Mouse (Mus musculus) midbrain, embryonic 10.5 days (tissue): ENCODE measurements around the gene Frmd8. TPM values are rescaled to one million over a fixed set of nuclear protein-coding genes. Genes with fewer than 3 reads are reported as not detected.

Experiments used
- DNase-seq: peaks from one replicate; pipeline ENCODE4 v3.0.0-alpha.2; 2017; ENCODE audit warnings: low spot score
- H3K27ac ChIP-seq: fragments of 300-500 bp; sonication (generic); replicated peaks from 2 replicates; pipeline ENCODE4 v1.5.1; 2016; ENCODE audit warnings: mild to moderate bottlenecking
- H3K27me3 ChIP-seq: fragments of 300-500 bp; sonication (generic); 2 replicates; pipeline ENCODE4 v1.6.1; 2016; ENCODE audit warnings: low read depth, mild to moderate bottlenecking; ENCODE audit not compliant: poor library complexity, severe bottlenecking
- H3K36me3 ChIP-seq: fragments of 300-500 bp; sonication (generic); 2 replicates; pipeline ENCODE4 v1.6.1; 2016; ENCODE audit warnings: mild to moderate bottlenecking, moderate library complexity
- H3K4me1 ChIP-seq: fragments of 300-500 bp; sonication (generic); 2 replicates; pipeline ENCODE4 v1.6.1; 2016
- H3K4me3 ChIP-seq: fragments of 300-500 bp; sonication (generic); 2 replicates; pipeline ENCODE4 v1.5.1; 2016; ENCODE audit warnings: mild to moderate bottlenecking, moderate library complexity
- H3K9me3 ChIP-seq: fragments of 300-500 bp; sonication (generic); replicated peaks from 2 replicates; pipeline ENCODE4 v1.6.1; 2016; ENCODE audit warnings: mild to moderate bottlenecking
- WGBS: fragments of 180-500 bp; shearing (Covaris S2); methylation state at CpG from one replicate; pipeline ENCODE4 v1.1.7; 2016; 5-methylcytosine and 5-hydroxymethylcytosine counted together
- polyA plus RNA-seq: library from polyadenylated mRNA; unstranded; fragments of >200 nt; fragmentation: Nextera tagmentation; extraction: Ambion mirVana; gene quantifications from 2 replicates; pipeline ENCODE4 v1.2.1, GENCODE M21; 2016

Frmd8 gene
- polyA plus RNA-seq, 1 experiment from 2014 or later, result 34.9 TPM

DNA sequence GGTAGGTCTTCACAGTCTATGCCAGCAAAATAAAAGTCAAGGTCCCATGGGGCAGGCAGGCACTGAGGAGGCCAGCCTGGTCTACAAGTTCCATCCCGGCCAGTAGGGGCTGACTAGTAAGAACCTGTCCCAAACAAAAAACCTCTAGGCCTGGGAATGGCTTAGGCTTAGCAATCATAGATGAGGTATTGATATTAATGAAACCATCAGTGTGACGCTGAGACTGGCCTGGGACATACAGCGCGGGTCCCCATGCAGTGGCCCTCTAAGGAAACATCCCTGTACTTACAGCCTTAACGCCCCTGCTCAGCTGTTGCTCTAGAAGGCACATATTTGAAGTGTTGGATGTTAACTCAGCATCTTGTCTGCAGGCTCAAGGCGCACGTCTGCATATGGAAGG lies 46.2 kb downstream of the Frmd8 start:
- Histone ChIP-seq H3K27ac (no peak overlapping the region), H3K27me3 (peaks cover 7% of the 10 kb centered on the region; the same call in 1 of the 2 replicates), H3K4me3 (no peak overlapping the region), H3K4me1 (peaks cover 12% of the 10 kb centered on the region), H3K36me3 (no peaks in the 10 kb centered on the region), H3K9me3 (no peaks in the 10 kb centered on the region)
- 92% methylated on average over 7 of the region's 7 CpGs for WGBS
- DNase-seq, result no peak

DNA sequence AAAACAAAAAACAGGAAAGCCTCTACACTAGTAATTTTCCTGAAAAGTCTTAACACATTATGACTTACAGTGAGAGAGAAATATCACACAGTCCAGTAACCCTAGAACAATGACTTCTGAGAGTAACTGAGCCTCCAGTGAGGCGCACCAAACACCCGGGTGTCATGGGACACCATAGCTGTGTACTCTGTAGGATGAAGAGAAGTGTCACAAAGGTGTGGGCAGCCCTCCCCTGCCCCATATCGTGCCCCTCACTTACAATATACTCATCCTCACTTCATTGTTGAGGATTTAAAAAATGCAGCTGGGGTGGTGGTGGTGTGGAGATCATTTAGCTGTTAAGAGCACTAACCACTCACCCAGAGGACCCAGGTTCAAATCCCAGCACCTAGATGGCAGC lies 46.9 kb downstream of the Frmd8 start:
- WGBS, result 90% methylated on average over 3 of the region's 3 CpGs
- Histone ChIP-seq H3K9me3 (no peaks in the 10 kb centered on the region), H3K36me3 (no peaks in the 10 kb centered on the region), H3K4me1 (peaks cover 20% of the 10 kb centered on the region), H3K27me3 (peaks cover 7% of the 10 kb centered on the region; the same call in 1 of the 2 replicates), H3K27ac (no peak overlapping the region), H3K4me3 (no peak overlapping the region)
- no peak for DNase-seq

DNA sequence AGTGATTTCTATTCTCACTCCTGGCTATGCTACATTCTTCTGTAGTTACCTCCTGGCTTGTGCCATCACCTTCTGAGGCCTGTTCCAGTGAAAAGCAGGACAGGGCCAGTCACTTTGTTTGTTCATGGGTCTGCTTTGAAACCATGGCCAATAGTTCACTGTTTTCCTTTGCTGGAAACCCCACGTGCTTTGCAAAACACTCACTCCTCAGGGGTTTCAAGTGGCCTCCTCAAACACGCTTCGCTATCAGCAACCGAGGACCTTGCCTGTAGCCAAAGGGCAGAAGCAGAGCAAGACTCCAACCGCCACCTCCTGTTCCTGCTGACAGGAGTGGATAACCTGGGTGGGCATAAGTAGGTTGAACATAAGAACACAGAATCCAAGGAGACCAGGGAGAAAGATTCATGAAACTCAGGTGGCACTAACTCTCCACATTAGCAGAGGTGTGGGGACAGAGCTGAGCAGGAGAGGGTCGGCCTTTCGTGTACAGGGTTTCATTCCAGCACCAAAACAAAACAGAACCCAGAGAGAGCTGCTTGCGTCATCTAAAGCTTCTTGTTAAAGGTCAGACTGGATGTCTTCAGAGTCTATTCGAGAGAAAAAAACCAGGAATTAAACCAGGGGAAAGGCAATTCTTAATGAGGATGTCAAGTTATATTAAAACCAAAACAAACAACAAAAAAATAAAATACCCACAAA lies 47.5 kb downstream of the Frmd8 start:
- no peak overlapping the region for H3K27ac ChIP-seq
- WGBS, result 76% methylated on average over 9 of the region's 9 CpGs

DNA sequence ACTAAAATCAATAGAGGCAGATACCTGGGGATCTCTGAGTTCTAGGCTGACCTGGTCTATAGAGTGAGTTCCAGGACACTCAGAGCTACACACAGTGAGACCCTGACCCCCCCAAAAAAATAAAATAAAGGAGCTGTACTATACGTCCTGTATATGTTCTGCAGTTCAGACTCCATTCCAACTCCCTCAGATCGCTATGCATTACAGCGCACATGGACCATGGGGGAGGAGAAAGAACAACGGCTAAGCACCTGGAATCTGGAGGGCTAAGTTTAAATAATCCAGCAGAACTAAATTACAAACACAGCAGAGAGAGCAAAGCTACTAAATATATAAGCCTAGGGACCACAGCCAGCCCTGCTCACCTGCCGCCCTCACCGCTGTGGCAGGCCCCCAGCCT lies 48.0 kb downstream of the Frmd8 start:
- Histone ChIP-seq H3K27ac (no peak overlapping the region), H3K36me3 (no peaks in the 10 kb centered on the region), H3K4me3 (no peak overlapping the region), H3K4me1 (peaks cover 31% of the 10 kb centered on the region), H3K27me3 (peaks cover 7% of the 10 kb centered on the region; the same call in 1 of the 2 replicates), H3K9me3 (no peaks in the 10 kb centered on the region)
- 90% methylated on average over 6 of the region's 6 CpGs for WGBS
- DNase-seq, result no peak

More for the DNA sequence above, 47.5 kb downstream of the Frmd8 start:
- Histone ChIP-seq H3K9me3 (no peaks in the 10 kb centered on the region), H3K36me3 (no peaks in the 10 kb centered on the region), H3K27me3 (peaks cover 7% of the 10 kb centered on the region; the same call in 1 of the 2 replicates), H3K4me1 (peaks cover 25% of the 10 kb centered on the region), H3K4me3 (no peak overlapping the region)
- no peak for DNase-seq

DNA sequence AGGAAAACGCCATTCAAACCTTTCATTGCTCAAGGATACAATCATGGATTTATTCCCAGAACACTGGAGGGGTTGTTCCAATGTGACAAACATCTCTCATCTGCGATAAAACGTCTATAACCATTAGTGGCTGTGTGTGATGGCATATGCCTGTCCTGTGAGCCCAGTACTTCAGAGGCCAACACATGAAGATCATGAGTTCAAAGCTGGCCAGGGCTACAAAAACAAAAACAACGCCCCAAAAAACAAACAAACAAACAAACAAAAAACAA lies 48.4 kb downstream of the Frmd8 start:
- DNase-seq, result no peak
- Histone ChIP-seq H3K27me3 (peaks cover 7% of the 10 kb centered on the region; the same call in 1 of the 2 replicates), H3K4me3 (no peak overlapping the region), H3K4me1 (peaks cover 33% of the 10 kb centered on the region), H3K9me3 (no peaks in the 10 kb centered on the region), H3K36me3 (no peaks in the 10 kb centered on the region), H3K27ac (no peak overlapping the region)
- 93% methylated on average over 4 of the region's 4 CpGs for WGBS

DNA sequence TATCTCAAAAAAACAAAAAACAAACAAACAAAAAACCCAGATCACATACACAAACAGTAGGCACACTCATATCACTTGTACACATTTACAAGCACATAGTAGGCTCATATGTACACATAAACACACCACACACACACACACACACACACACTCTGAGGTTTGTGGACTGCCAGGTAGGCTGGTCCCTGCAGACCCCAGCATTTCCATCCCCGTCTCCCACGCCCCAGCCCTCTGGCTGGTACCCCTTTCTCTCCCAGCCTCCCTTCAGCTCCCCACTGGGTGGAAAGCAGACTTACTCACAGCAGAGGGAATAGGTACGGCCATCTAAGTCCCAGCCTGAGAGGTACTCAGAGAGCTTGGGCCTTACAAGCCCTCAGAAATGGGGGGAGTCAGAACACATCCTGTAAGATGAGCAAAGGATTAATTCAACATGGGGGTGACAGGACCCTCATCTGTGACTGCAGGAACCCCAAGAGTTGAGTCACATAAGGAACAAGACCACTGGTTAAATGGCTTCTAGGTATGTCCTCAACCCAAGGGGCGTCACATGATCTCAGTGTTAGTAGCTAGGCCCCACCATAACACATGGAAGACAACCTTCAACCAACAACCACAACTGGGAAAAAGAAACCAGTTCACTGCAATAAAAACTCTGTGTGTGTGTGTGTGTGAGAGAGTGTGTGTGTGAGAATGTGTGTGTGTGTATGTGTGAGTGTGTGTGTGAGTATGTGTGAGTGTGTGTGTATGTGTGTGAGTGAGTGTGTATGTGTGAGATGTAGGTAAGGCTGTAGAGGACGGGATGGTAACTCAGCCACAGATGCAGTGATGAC lies 49.0 kb downstream of the Frmd8 start:
- Histone ChIP-seq H3K9me3 (no peaks in the 10 kb centered on the region), H3K4me1 (peaks cover 33% of the 10 kb centered on the region), H3K27ac (no peak overlapping the region), H3K36me3 (no peaks in the 10 kb centered on the region), H3K27me3 (peaks cover 7% of the 10 kb centered on the region; the same call in 1 of the 2 replicates), H3K4me3 (no peak overlapping the region)
- DNase-seq, result no peak
- WGBS, result 92% methylated on average over 5 of the region's 5 CpGs

DNA sequence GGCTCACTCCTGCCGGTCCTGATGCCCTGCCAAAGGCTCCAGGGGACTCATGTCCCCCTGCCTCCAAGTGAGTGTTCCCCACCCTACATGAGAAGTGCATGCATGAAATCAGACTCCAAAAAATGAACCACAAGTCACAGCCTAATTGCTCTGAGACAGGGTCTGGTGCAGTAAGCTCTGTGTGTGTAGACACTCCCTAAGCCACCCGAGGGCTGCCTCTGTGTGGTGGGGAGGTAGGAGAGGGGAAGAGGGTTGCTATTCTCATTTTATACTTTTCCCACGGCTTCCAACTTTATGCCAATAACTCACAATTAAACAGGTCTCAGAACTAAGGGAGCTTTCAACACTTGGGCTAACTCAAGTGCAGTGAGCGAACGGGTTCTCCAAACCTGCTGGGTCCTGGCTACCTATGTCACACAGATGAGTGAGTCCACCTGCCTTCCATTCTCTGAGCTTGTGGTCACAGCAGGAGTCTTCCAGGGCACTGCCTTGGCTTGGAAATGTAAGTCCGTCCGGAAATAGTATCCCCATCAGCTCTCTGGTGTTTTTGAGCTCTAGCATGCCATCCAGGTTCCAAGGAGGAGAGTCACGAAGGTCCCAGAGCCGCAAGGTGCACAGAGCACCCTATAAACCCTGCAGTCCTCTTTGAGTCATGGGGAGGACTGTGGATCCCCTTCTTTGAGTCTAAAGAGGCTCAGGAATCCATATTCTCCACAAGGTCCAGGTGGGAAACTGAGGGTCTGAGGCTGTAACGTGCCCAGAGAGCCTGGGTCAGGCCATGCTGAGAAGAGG lies 50.1 kb downstream of the Frmd8 start:
- Histone ChIP-seq H3K27me3 (peaks cover 7% of the 10 kb centered on the region; the same call in 1 of the 2 replicates), H3K4me1 (peaks cover 33% of the 10 kb centered on the region), H3K4me3 (no peak overlapping the region), H3K27ac (no peak overlapping the region), H3K9me3 (no peaks in the 10 kb centered on the region), H3K36me3 (no peaks in the 10 kb centered on the region)
- WGBS, result 80% methylated on average over 10 of the region's 10 CpGs
- DNase-seq, result no peak

DNA sequence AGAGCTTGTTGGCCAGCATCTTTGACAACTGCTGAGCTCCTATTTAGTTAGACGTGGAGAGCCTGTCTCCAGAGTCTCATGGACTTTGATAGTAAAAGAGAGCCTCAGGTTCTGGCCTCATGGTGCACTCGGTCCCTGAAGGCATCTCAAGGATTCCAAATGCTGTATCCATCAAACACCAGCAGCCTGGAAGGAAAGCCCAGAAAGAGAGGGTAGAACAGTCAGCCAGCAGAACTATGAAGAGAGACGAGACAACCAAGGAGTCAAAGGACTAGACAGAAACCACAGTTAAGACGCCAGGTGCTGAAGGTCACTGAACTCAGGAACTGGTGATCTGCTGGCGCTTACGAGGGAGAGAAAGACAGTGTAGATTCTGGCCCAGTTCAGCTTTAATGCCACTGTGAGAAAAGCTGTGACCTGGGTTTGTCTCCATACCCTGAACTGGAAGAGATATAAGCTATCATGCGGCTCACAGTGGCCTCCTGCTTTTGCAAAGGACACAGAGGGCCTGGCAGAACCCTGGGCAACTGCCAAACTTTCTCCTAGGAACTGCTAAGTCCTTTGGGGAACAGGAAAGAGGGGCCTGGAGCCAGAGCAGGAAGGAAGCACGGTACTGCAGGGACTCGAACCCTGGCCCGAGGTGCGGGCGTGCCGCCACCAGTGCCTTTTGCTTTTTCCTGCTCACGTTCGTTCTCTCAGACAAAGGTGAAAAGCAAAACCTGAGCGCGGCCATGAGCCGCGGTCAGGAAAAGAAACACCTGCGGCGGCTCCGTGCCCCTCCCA lies 50.8 kb downstream of the Frmd8 start:
- WGBS, result 78% methylated on average over 22 of the region's 22 CpGs
- Histone ChIP-seq H3K4me1 (peaks cover 32% of the 10 kb centered on the region), H3K27me3 (peaks cover 7% of the 10 kb centered on the region; the same call in 1 of the 2 replicates), H3K9me3 (no peaks in the 10 kb centered on the region), H3K36me3 (no peaks in the 10 kb centered on the region), H3K27ac (peak overlapping the region; percentile 59; the same call in 1 of the 2 replicates), H3K4me3 (no peak overlapping the region)
- no peak for DNase-seq

DNA sequence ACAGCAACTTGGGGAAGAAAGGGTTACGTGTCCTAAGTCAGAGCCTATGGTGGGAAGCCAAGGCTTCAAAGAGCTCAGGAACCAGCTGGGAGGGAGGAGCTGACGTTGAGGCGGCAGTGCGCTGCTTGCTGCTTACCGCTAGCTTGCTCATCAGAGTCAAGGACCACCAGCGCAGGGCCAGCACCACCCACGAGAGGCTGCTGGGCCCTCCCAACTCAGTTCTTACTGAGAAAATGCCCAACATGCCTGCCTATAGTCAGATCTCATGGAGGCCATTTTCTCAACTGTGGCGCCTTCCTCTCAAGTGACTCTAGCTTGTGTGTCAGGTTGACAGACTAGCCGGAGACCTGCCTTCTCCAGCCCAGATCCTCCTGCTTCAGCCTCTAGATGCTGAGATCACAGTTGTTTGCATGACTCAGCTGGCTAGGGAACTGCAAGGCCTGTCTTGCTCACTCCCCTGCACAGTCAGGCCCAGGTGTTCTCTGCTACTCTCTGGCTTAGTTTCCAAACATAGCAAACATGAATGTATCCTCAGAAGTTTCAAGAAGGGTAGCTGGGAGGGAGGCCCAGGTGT lies 51.7 kb downstream of the Frmd8 start:
- no peaks in the 10 kb centered on the region for H3K36me3 ChIP-seq
- H3K4me3 ChIP-seq, result no peak overlapping the region

DNA sequence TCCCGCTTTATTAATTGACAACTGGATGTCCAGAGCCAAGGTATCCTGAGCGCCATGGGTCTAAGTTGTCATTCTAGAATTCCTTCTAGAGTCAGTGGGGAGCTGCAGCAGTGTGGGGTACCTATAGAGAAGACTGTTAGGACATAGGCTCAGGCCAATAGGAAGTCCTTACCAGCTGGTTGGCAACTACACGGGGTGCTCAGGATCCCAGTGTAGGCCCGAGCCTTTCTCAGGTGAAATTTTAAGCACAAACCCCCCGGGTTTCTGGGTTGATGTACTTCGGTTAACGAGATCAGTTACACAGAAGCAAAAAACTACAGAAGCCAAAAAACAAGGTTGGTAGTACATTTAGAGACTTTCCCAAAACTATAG lies 52.3 kb downstream of the Frmd8 start:
- peaks cover 43% of the 10 kb centered on the region for H3K4me1 ChIP-seq
- H3K9me3 ChIP-seq, result no peaks in the 10 kb centered on the region
- peaks cover 7% of the 10 kb centered on the region; the same call in 1 of the 2 replicates for H3K27me3 ChIP-seq
- peak overlapping the region; percentile 52; the same call in 1 of the 2 replicates for H3K27ac ChIP-seq
- WGBS, result 78% methylated on average over 7 of the region's 7 CpGs
- H3K4me3 ChIP-seq, result no peak overlapping the region
- DNase-seq, result no peak
- no peaks in the 10 kb centered on the region for H3K36me3 ChIP-seq

More for the DNA sequence above, 51.7 kb downstream of the Frmd8 start:
- H3K4me1 ChIP-seq, result peaks cover 38% of the 10 kb centered on the region
- peak; percentile 66 for DNase-seq
- no peaks in the 10 kb centered on the region for H3K9me3 ChIP-seq
- H3K27ac ChIP-seq, result peak overlapping the region; percentile 59
- WGBS, result 18% methylated on average over 9 of the region's 9 CpGs
- H3K27me3 ChIP-seq, result peaks cover 7% of the 10 kb centered on the region; the same call in 1 of the 2 replicates

DNA sequence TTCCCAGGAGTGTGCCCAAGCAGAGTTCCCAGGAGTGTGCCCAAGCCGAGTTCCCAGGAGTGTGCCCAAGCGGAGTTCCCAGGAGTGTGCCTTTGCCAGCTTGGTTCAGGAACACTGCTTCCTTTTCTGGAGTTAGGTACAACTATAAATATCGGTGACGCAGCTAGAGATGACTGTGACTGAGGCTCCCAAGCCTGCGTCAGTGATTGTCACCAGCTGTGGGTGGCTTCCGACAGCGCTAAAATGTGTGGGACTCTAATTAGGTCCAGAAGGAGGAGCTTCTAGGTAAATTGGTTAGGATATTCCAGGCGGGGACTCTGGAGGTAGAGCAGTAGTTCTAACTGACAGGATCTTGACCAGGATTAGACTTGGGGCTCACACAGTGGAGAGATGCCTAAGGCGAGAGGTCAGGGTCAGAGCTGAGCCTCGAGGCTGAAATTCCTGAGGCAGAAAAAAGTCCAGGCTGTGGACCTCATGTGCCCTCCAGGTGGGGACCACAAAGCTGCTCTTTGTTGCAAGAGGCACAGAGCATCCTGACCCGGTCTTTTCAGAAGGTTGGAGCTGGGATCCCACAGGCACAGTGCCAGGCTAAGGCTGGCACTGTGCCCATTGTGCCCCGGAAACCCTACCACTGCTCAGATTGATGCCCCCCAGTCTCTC lies 52.8 kb downstream of the Frmd8 start:
- peak overlapping the region; percentile 52; the same call in 1 of the 2 replicates for H3K27ac ChIP-seq
- H3K4me1 ChIP-seq, result peaks cover 47% of the 10 kb centered on the region

More for the DNA sequence above, 52.8 kb downstream of the Frmd8 start:
- peaks cover 7% of the 10 kb centered on the region; the same call in 1 of the 2 replicates for H3K27me3 ChIP-seq
- no peaks in the 10 kb centered on the region for H3K36me3 ChIP-seq
- no peaks in the 10 kb centered on the region for H3K9me3 ChIP-seq
- DNase-seq, result no peak
- H3K4me3 ChIP-seq, result no peak overlapping the region
- WGBS, result 52% methylated on average over 12 of the region's 12 CpGs
